Mouse (Mus musculus): ENCODE measurements around the gene Col27a1.

- no peak for TF ChIP-seq POLR2A (IDR thresholded peaks at IDR 0.05; ENCODE audit: borderline replicate concordance, extremely low read depth, low read depth, low read length)
- no peak for TF ChIP-seq CTCF (IDR thresholded peaks at IDR 0.05; ENCODE audit: insufficient read depth, low read length)
Measured at GRCm38 (mm10) chr4:63217513-63217912, 3.7 kb downstream of the Col27a1 start.
